Mouse (Mus musculus) spleen, postnatal 0 days (tissue): Measurements from ENCODE around the gene Vgll4. TPM values are rescaled to one million over a fixed set of nuclear protein-coding genes. Genes with fewer than 3 reads are reported as not detected.

Source experiments
- polyA plus RNA-seq: library from polyadenylated mRNA; unstranded; fragments of >200 nt; fragmentation: Nextera tagmentation; extraction: Ambion mirVana; gene quantifications from 2 replicates; pipeline ENCODE4 v1.2.1, GENCODE M21; 2015

The Vgll4 gene
- polyA plus RNA-seq = 25.6 and 31.8 TPM in 2 replicates

DNA sequence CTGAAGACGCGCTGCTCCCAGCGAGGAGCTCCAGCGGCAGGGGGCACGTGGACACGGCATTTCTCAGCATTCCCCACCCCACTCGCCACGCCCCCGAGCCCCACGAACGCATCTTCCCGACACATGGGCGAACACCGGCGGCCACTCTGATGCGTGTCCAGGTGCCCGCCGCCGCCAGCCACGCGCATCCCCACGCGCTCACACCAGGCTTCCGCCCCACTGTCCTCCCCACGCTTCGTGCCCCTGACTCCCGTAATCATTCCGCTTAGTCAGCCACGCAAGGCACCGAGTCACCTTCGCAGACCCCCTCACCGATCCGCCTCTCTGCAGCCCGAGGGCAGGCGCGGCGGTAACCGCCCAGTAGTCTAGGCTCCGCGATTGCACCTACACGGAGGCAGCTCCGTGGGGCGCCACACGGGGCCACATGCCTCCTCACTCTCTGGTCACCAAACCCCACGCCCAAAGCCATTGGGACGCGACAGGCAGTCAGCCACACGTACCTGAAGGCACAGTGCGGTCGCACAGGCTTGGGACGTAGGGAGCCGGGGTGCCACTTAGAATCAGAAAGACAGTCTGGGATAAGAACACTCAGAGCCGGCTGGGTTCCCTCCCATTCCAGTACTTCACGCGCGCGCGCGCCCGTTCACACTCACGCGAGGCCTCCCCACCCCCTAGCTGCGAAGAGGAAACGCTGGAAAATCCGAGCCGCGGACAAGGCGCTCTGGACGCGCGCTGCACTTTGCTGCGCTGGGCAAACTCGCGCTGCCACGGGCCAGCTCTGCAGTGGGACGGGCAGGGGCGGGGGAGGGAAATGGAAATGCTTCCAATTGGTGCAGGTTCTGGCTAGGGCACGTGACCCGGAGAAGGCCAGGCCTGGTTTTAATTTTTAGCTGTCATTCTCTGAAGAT is at the start of gene Vgll4:
TSS of gene Vgll4 (minus strand) at position 782 of the 908 bp plus-strand sequence.

Other genes with a start within 250 kb of the Vgll4 start
- gene Tamm41, start 67.9 kb upstream of the Vgll4 start, polyA plus RNA-seq = 44.9 and 45.3 TPM in 2 replicates
- 0.41 and 0.67 TPM in 2 replicates for gene Syn2, start 164.9 kb upstream of the Vgll4 start, polyA plus RNA-seq